Mouse (Mus musculus): Measurements from ENCODE around the gene Kdm3a. TPM values are rescaled to one million over a fixed set of nuclear protein-coding genes. Genes with fewer than 3 reads are reported as not detected.

The Kdm3a gene
- polyA plus RNA-seq (2017; shearing (Covaris generic)): 10 to 100 TPM; 43.1 to 68.4 (median 46.4) TPM

GRCm38 (mm10) chr6:71632829-71633662 is at the start of gene Kdm3a:
TSS of gene Kdm3a (minus strand) at chr6:71632990.
- peak; percentile 90 for ATAC-seq

GRCm38 (mm10) chr6:71678891-71679290 is 46.1 kb upstream of the Kdm3a start:
- ATAC-seq: no peak

- no peak for ATAC-seq
These were observed 40.4 kb upstream of the Kdm3a start for GRCm38 (mm10) chr6:71673166-71673565.

GRCm38 (mm10) chr6:71664511-71664910 is 31.7 kb upstream of the Kdm3a start:
- ATAC-seq: no peak

- no peak for ATAC-seq
These were observed 25.5 kb upstream of the Kdm3a start for GRCm38 (mm10) chr6:71658290-71658689.

GRCm38 (mm10) chr6:71655835-71656234 is 23.0 kb upstream of the Kdm3a start:
- no peak for ATAC-seq

- no peak for ATAC-seq
These were observed 19.1 kb upstream of the Kdm3a start for GRCm38 (mm10) chr6:71651868-71652267.

- peak; percentile 47 for ATAC-seq
These were observed 333 bp downstream of the Kdm3a start for GRCm38 (mm10) chr6:71632486-71632828.

GRCm38 (mm10) chr6:71631706-71632461 is 906 bp downstream of the Kdm3a start:
- ATAC-seq: no peak

GRCm38 (mm10) chr6:71631196-71631595 is 1.6 kb downstream of the Kdm3a start:
- ATAC-seq: no peak

- ATAC-seq: no peak
These were observed 5.5 kb downstream of the Kdm3a start for GRCm38 (mm10) chr6:71627325-71627724.

- no peak for ATAC-seq
These were observed 6.8 kb downstream of the Kdm3a start for GRCm38 (mm10) chr6:71625984-71626383.

GRCm38 (mm10) chr6:71624723-71625122 is 8.1 kb downstream of the Kdm3a start:
- no peak for ATAC-seq

GRCm38 (mm10) chr6:71621981-71622380 is 10.8 kb downstream of the Kdm3a start:
- ATAC-seq: no peak

- ATAC-seq: no peak
These were observed 11.2 kb downstream of the Kdm3a start for GRCm38 (mm10) chr6:71621551-71621950.

GRCm38 (mm10) chr6:71616959-71617358 is 15.8 kb downstream of the Kdm3a start:
- no peak for ATAC-seq

- ATAC-seq: no peak
These were observed 19.6 kb downstream of the Kdm3a start for GRCm38 (mm10) chr6:71613225-71613624.

GRCm38 (mm10) chr6:71609968-71610367 is 22.8 kb downstream of the Kdm3a start:
- ATAC-seq: no peak

GRCm38 (mm10) chr6:71608994-71609393 is 23.8 kb downstream of the Kdm3a start:
- ATAC-seq: no peak

- ATAC-seq: no peak
These were observed 25.0 kb downstream of the Kdm3a start for GRCm38 (mm10) chr6:71607756-71608155.

- no peak for ATAC-seq
These were observed 42.6 kb downstream of the Kdm3a start for GRCm38 (mm10) chr6:71590154-71590553.

GRCm38 (mm10) chr6:71589401-71589800 is 43.4 kb downstream of the Kdm3a start:
- ATAC-seq: no peak

- no peak for ATAC-seq
These were observed 49.6 kb downstream of the Kdm3a start for GRCm38 (mm10) chr6:71583198-71583597.

- ATAC-seq: no peak
These were observed 53.3 kb downstream of the Kdm3a start for GRCm38 (mm10) chr6:71579478-71579877.
